Mouse (Mus musculus) liver, adult 2 months (tissue): ENCODE data around the gene Wdr83. TPM values are rescaled to one million over a fixed set of nuclear protein-coding genes. Genes with fewer than 3 reads are reported as not detected.

Experiments
- DNase-seq: peaks from one replicate; pipeline ENCODE4 v3.0.0-alpha.2; 2011; ENCODE audit warnings: low read depth, low spot score; ENCODE audit errors: extremely low read depth
- H3K27ac ChIP-seq: fragments of 200-500 bp; replicated peaks from 2 replicates; pipeline ENCODE4 v1.5.1; 2012; ENCODE audit warnings: low read depth, mild to moderate bottlenecking, control low read depth, inconsistent platforms, low read length; ENCODE audit not compliant: insufficient read depth
- H3K27me3 ChIP-seq: fragments of 200-500 bp; 2 replicates; pipeline ENCODE4 v1.6.1; 2012; ENCODE audit warnings: mild to moderate bottlenecking, moderate library complexity, low read length, inconsistent platforms; ENCODE audit not compliant: control insufficient read depth, insufficient read depth
- H3K36me3 ChIP-seq: fragments of 200-500 bp; 2 replicates; pipeline ENCODE4 v1.6.1; 2012; ENCODE audit warnings: low read length, inconsistent platforms; ENCODE audit not compliant: control insufficient read depth, insufficient read depth
- H3K4me1 ChIP-seq: fragments of 200-500 bp; 2 replicates; pipeline ENCODE4 v1.6.1; 2011; ENCODE audit warnings: low read length; ENCODE audit not compliant: control insufficient read depth, insufficient read depth
- H3K4me3 ChIP-seq: fragments of 200-500 bp; 2 replicates; pipeline ENCODE4 v1.5.1; 2011; ENCODE audit warnings: low read depth, mild to moderate bottlenecking, control low read depth, low read length, moderate library complexity; ENCODE audit not compliant: insufficient read depth
- H3K79me2 ChIP-seq: fragments of 200-500 bp; 2 replicates; pipeline ENCODE4 v1.6.1; 2012; ENCODE audit warnings: inconsistent platforms, mild to moderate bottlenecking, low read length, moderate library complexity; ENCODE audit not compliant: control insufficient read depth, insufficient read depth
- H3K9ac ChIP-seq: fragments of 200-500 bp; 2 replicates; pipeline ENCODE4 v1.6.1; 2012; ENCODE audit warnings: low read depth, mild to moderate bottlenecking, control low read depth, inconsistent platforms, low read length
- CTCF ChIP-seq: fragments of 200-500 bp; IDR thresholded peaks from 2 replicates; pipeline ENCODE4 v1.5.1; 2011; ENCODE audit warnings: low read depth, low read length, control low read depth
- POLR2A ChIP-seq: fragments of 200-500 bp; IDR thresholded peaks from 2 replicates; pipeline ENCODE4 v1.6.1; 2011; ENCODE audit warnings: low read length, control low read depth; ENCODE audit not compliant: insufficient read depth; ENCODE audit errors: extremely low read depth
- WGBS: fragments of 180-500 bp; shearing (Covaris S2); methylation state at CpG from one replicate; pipeline ENCODE4 v1.1.7; 2018; 5-methylcytosine and 5-hydroxymethylcytosine counted together
- polyA plus RNA-seq: library from polyadenylated mRNA; depleted of rRNA; stranded (reverse); fragments of >200 nt; gene quantifications from 2 replicates; pipeline ENCODE4 v1.2.3, GENCODE M21; 2012; rRNA removed
- total RNA-seq: library from RNA; depleted of rRNA; stranded (reverse); fragments of >200 nt; gene quantifications from 2 replicates; pipeline ENCODE4 v1.2.3, GENCODE M21; 2014; rRNA removed

Wdr83 gene
- total and polyA plus RNA-seq, 2 experiments = 12.2 to 26.2 TPM

GRCm38 (mm10) chr8:85025098-85025932, 55.8 kb downstream of the Wdr83 start, which contains the start of gene Asna1:
Gene Asna1, minus strand, starts transcription at chr8:85025281.
- peaks cover 33% of the 10 kb centered on the region for H3K79me2 ChIP-seq
- H3K27me3 ChIP-seq = no peaks in the 10 kb centered on the region
- TF ChIP-seq CTCF (no peak), POLR2A (no peak)
- WGBS = under 1% methylated on average over 30 of the region's 30 CpGs
- H3K4me3 ChIP-seq = peak within 1 kb of the TSS; percentile 94
- peak within 1 kb of the TSS; percentile 53 for H3K27ac ChIP-seq
- H3K9ac ChIP-seq = peak within 1 kb of the TSS; percentile 86
- peaks cover 10% of the 10 kb centered on the region for H3K36me3 ChIP-seq
- DNase-seq = peak; percentile 95
- H3K4me1 ChIP-seq = peaks cover 21% of the 10 kb centered on the region

Other genes with a start within 250 kb of the Wdr83 start
- gene Gadd45gip1, start 249.8 kb downstream of the Wdr83 start, total RNA-seq = 26.7 and 28.1 TPM in 2 replicates
- 29.8 and 34.2 TPM in 2 replicates for gene Gadd45gip1, start 249.8 kb downstream of the Wdr83 start, polyA plus RNA-seq
- 28.2 and 40.7 TPM in 2 replicates for gene Rad23a, start 240.6 kb downstream of the Wdr83 start, total RNA-seq
- gene Rad23a, start 240.6 kb downstream of the Wdr83 start, polyA plus RNA-seq = 52.0 and 68.4 TPM in 2 replicates
- gene Calr, start 234.4 kb downstream of the Wdr83 start, total RNA-seq = 411 and 458 TPM in 2 replicates
- 308 and 349 TPM in 2 replicates for gene Calr, start 234.4 kb downstream of the Wdr83 start, polyA plus RNA-seq
- 11.0 and 13.6 TPM in 2 replicates for gene Farsa, start 224.3 kb downstream of the Wdr83 start, total RNA-seq
- 24.1 and 32.4 TPM in 2 replicates for gene Farsa, start 224.3 kb downstream of the Wdr83 start, polyA plus RNA-seq
- gene Syce2, start 209.2 kb downstream of the Wdr83 start, total RNA-seq = 1.1 and 1.6 TPM in 2 replicates
- 0.92 and 1.0 TPM in 2 replicates for gene Syce2, start 209.2 kb downstream of the Wdr83 start, polyA plus RNA-seq
- gene Gcdh, start 187.4 kb downstream of the Wdr83 start, total RNA-seq = 461 and 560 TPM in 2 replicates
- gene Gcdh, start 187.4 kb downstream of the Wdr83 start, polyA plus RNA-seq = 1,882 and 2,081 TPM in 2 replicates
- 4.8 and 5.8 TPM in 2 replicates for gene Klf1, start 179.4 kb downstream of the Wdr83 start, total RNA-seq
- 5.2 and 6.6 TPM in 2 replicates for gene Klf1, start 179.4 kb downstream of the Wdr83 start, polyA plus RNA-seq
- gene Dnase2a, start 172.7 kb downstream of the Wdr83 start, total RNA-seq = 13.0 and 16.1 TPM in 2 replicates
- 16.1 and 20.0 TPM in 2 replicates for gene Dnase2a, start 172.7 kb downstream of the Wdr83 start, polyA plus RNA-seq
- 0.09 and 0.13 TPM in 2 replicates for gene Mast1, start 143.9 kb downstream of the Wdr83 start, total RNA-seq
- gene Mast1, start 143.9 kb downstream of the Wdr83 start, polyA plus RNA-seq = 0.25 and 0.43 TPM in 2 replicates
- not detected in 2 replicates for gene Rtbdn, start 134.3 kb downstream of the Wdr83 start, total RNA-seq
- not detected in 2 replicates for gene Rtbdn, start 134.3 kb downstream of the Wdr83 start, polyA plus RNA-seq
- not detected in 2 replicates for gene Gm49661, start 111.9 kb downstream of the Wdr83 start, total RNA-seq
- 1.0 TPM in 1 of 2 replicates, not detected in the other for gene Gm49661, start 111.9 kb downstream of the Wdr83 start, polyA plus RNA-seq
- gene Prdx2, start 111.7 kb downstream of the Wdr83 start, total RNA-seq = 135 and 157 TPM in 2 replicates
- 110 and 142 TPM in 2 replicates for gene Prdx2, start 111.7 kb downstream of the Wdr83 start, polyA plus RNA-seq
- gene Rnaseh2a, start 111.5 kb downstream of the Wdr83 start, total RNA-seq = 17.1 and 24.5 TPM in 2 replicates
- 25.6 and 28.3 TPM in 2 replicates for gene Rnaseh2a, start 111.5 kb downstream of the Wdr83 start, polyA plus RNA-seq
- 29.5 and 45.6 TPM in 2 replicates for gene Junb, start 102.6 kb downstream of the Wdr83 start, total RNA-seq
- gene Junb, start 102.6 kb downstream of the Wdr83 start, polyA plus RNA-seq = 12.3 and 17.9 TPM in 2 replicates
- gene Hook2, start 90.7 kb downstream of the Wdr83 start, total RNA-seq = 12.4 and 14.2 TPM in 2 replicates
- gene Hook2, start 90.7 kb downstream of the Wdr83 start, polyA plus RNA-seq = 9.6 and 12.5 TPM in 2 replicates
- not detected in 2 replicates for gene Best2, start 66.8 kb downstream of the Wdr83 start, total RNA-seq
- 0.06 TPM in 1 of 2 replicates, not detected in the other for gene Best2, start 66.8 kb downstream of the Wdr83 start, polyA plus RNA-seq
- gene Asna1, start 56.0 kb downstream of the Wdr83 start, total RNA-seq = 30.3 and 33.8 TPM in 2 replicates
- gene Asna1, start 56.0 kb downstream of the Wdr83 start, polyA plus RNA-seq = 60.0 and 71.6 TPM in 2 replicates
- gene Trir, start 54.5 kb downstream of the Wdr83 start, total RNA-seq = 83.2 and 94.1 TPM in 2 replicates
- gene Trir, start 54.5 kb downstream of the Wdr83 start, polyA plus RNA-seq = 69.5 and 80.8 TPM in 2 replicates
- 15.4 and 23.3 TPM in 2 replicates for gene Tnpo2, start 44.4 kb downstream of the Wdr83 start, total RNA-seq
- gene Tnpo2, start 44.4 kb downstream of the Wdr83 start, polyA plus RNA-seq = 28.8 and 33.1 TPM in 2 replicates
- 19.9 and 21.9 TPM in 2 replicates for gene Fbxw9, start 21.3 kb downstream of the Wdr83 start, total RNA-seq
- gene Fbxw9, start 21.3 kb downstream of the Wdr83 start, polyA plus RNA-seq = 55.2 and 75.4 TPM in 2 replicates
- not detected in 2 replicates for gene Gm5741, start 13.3 kb downstream of the Wdr83 start, total RNA-seq
- gene Gm5741, start 13.3 kb downstream of the Wdr83 start, polyA plus RNA-seq = 0.70 TPM in 1 of 2 replicates, not detected in the other
- gene Dhps, start 9.5 kb downstream of the Wdr83 start, total RNA-seq = 14.8 and 15.1 TPM in 2 replicates
- gene Dhps, start 9.5 kb downstream of the Wdr83 start, polyA plus RNA-seq = 14.4 and 20.6 TPM in 2 replicates
- 26.3 and 33.0 TPM in 2 replicates for gene Wdr83os, start 566 bp downstream of the Wdr83 start, total RNA-seq
- gene Wdr83os, start 566 bp downstream of the Wdr83 start, polyA plus RNA-seq = 111 and 126 TPM in 2 replicates
- 57.2 and 70.4 TPM in 2 replicates for gene Man2b1, start 2.0 kb upstream of the Wdr83 start, total RNA-seq
- gene Man2b1, start 2.0 kb upstream of the Wdr83 start, polyA plus RNA-seq = 51.5 and 69.5 TPM in 2 replicates
- gene Zfp791, start 41.8 kb upstream of the Wdr83 start, total RNA-seq = 2.7 and 2.8 TPM in 2 replicates
- 0.38 and 0.49 TPM in 2 replicates for gene Zfp791, start 41.8 kb upstream of the Wdr83 start, polyA plus RNA-seq
- not detected in 2 replicates for gene Cks1brt, start 70.6 kb upstream of the Wdr83 start, total RNA-seq
- gene Cks1brt, start 70.6 kb upstream of the Wdr83 start, polyA plus RNA-seq = not detected in 2 replicates
- gene Olfr371, start 144.7 kb upstream of the Wdr83 start, total RNA-seq = not detected in 2 replicates
- not detected in 2 replicates for gene Olfr371, start 144.7 kb upstream of the Wdr83 start, polyA plus RNA-seq
- gene Orc6, start 218.3 kb upstream of the Wdr83 start, total RNA-seq = 7.5 and 7.6 TPM in 2 replicates
- 2.4 and 3.2 TPM in 2 replicates for gene Orc6, start 218.3 kb upstream of the Wdr83 start, polyA plus RNA-seq
- gene Vps35, start 218.5 kb upstream of the Wdr83 start, total RNA-seq = 81.3 and 88.0 TPM in 2 replicates
- 9.3 and 10.7 TPM in 2 replicates for gene Vps35, start 218.5 kb upstream of the Wdr83 start, polyA plus RNA-seq